Mouse (Mus musculus): ENCODE data around the gene Syn3.

GRCm38 (mm10) chr10:86339121-86339520 is 159.6 kb downstream of the Syn3 start:
- TF ChIP-seq CTCF (IDR thresholded peaks at IDR 0.05; ENCODE audit: borderline replicate concordance, insufficient read depth, low read depth, low read length) (no peak), POLR2A (IDR thresholded peaks at IDR 0.05; ENCODE audit: borderline replicate concordance, insufficient read depth, low read length) (no peak)
